Mouse (Mus musculus): ENCODE measurements around the gene Rgsl1. TPM values are rescaled to one million over a fixed set of nuclear protein-coding genes. Genes with fewer than 3 reads are reported as not detected.
"Not testable (repeated sequence)": the region's sequence is repeated elsewhere in the genome, so short reads cannot be mapped to it uniquely, and the experiment has no call there.

The Rgsl1 gene
- polyA plus RNA-seq, 1 experiment from 2014 or later, result not detected

GRCm38 (mm10) chr1:153775174-153775573 is 68.8 kb downstream of the Rgsl1 start:
- DNase-seq, result no peak
- Histone ChIP-seq H3K27ac (no peak overlapping the region), H3K4me3 (replicated peaks) (no peak overlapping the region), H3K4me2 (no peak overlapping the region), H3K4me1 (replicated peaks) (no peaks in the 10 kb centered on the region), H3K9ac (no peak overlapping the region), H3K9me3 (replicated peaks) (no peaks in the 10 kb centered on the region), H3K36me3 (no peaks in the 10 kb centered on the region), H3K27me3 (no peaks in the 10 kb centered on the region)
- WGBS (ENCODE audit: insufficient replicate concordance), result 74% methylated on average over 6 of the region's 6 CpGs
- ATAC-seq (ENCODE audit: low read depth), result no peak

- Histone ChIP-seq H3K4me1 (replicated peaks) (peaks cover 4% of the 10 kb centered on the region; the same call in 1 of the 2 replicates), H3K27me3 (no peaks in the 10 kb centered on the region), H3K9me3 (replicated peaks) (no peaks in the 10 kb centered on the region), H3K4me2 (no peak overlapping the region), H3K4me3 (replicated peaks) (no peak overlapping the region), H3K36me3 (no peaks in the 10 kb centered on the region), H3K27ac (no peak overlapping the region), H3K9ac (no peak overlapping the region)
- DNase-seq, result no peak
- no peak for ATAC-seq (ENCODE audit: low read depth)
- WGBS (ENCODE audit: insufficient replicate concordance), result 75% methylated on average over 1 of the region's 1 CpGs
Observed at GRCm38 (mm10) chr1:153770776-153771167, 73.2 kb downstream of the Rgsl1 start.

GRCm38 (mm10) chr1:153769998-153770775 is 73.8 kb downstream of the Rgsl1 start:
- peak; percentile 55 for ATAC-seq (ENCODE audit: low read depth)

GRCm38 (mm10) chr1:153769571-153769970 is 74.4 kb downstream of the Rgsl1 start:
- not testable (repeated sequence) for DNase-seq; H3K27me3 ChIP-seq; H3K4me2 ChIP-seq; ATAC-seq (ENCODE audit: low read depth); H3K9me3 ChIP-seq (replicated peaks); H3K4me1 ChIP-seq (replicated peaks); H3K9ac ChIP-seq; H3K36me3 ChIP-seq; H3K4me3 ChIP-seq (replicated peaks)
- whole genome bisulfite sequencing (ENCODE audit: insufficient replicate concordance), result 55% methylated on average over 6 of the region's 6 CpGs
- H3K27ac ChIP-seq, result 0 out of 2 replicates have a peak overlapping the region, but pooled peaks have one; percentile 19

More at GRCm38 (mm10) chr1:153769998-153770775, 73.8 kb downstream of the Rgsl1 start:
- no peak for DNase-seq
- H3K27ac ChIP-seq, result peak overlapping the region; percentile 19; the same call in 1 of the 2 replicates
- WGBS (ENCODE audit: insufficient replicate concordance), result 62% methylated on average over 10 of the region's 10 CpGs
- H3K4me1 ChIP-seq (replicated peaks), result peaks cover 4% of the 10 kb centered on the region; the same call in 1 of the 2 replicates
- no peak overlapping the region for H3K9ac ChIP-seq
- no peak overlapping the region for H3K4me2 ChIP-seq
- H3K36me3 ChIP-seq, result no peaks in the 10 kb centered on the region
- no peaks in the 10 kb centered on the region for H3K9me3 ChIP-seq (replicated peaks)
- no peaks in the 10 kb centered on the region for H3K27me3 ChIP-seq
- H3K4me3 ChIP-seq (replicated peaks), result no peak overlapping the region

- Histone ChIP-seq H3K4me3 (replicated peaks) (no peak overlapping the region), H3K27ac (no peak overlapping the region), H3K9me3 (replicated peaks) (no peaks in the 10 kb centered on the region), H3K9ac (no peak overlapping the region), H3K36me3 (no peaks in the 10 kb centered on the region), H3K4me1 (replicated peaks) (peaks cover 4% of the 10 kb centered on the region; the same call in 1 of the 2 replicates), H3K4me2 (no peak overlapping the region), H3K27me3 (no peaks in the 10 kb centered on the region)
- no peak for ATAC-seq (ENCODE audit: low read depth)
- DNase-seq, result no peak
- 30% methylated on average over 5 of the region's 5 CpGs for WGBS (ENCODE audit: insufficient replicate concordance)
Observed at GRCm38 (mm10) chr1:153768465-153768864, 75.5 kb downstream of the Rgsl1 start.

- H3K27me3 ChIP-seq, result no peaks in the 10 kb centered on the region
- no peak overlapping the region for H3K27ac ChIP-seq
- H3K36me3 ChIP-seq, result peaks cover 1% of the 10 kb centered on the region
- DNase-seq, result no peak
- H3K9ac ChIP-seq, result no peak overlapping the region
- peaks cover 4% of the 10 kb centered on the region; the same call in 1 of the 2 replicates for H3K4me1 ChIP-seq (replicated peaks)
- WGBS (ENCODE audit: insufficient replicate concordance), result 68% methylated on average over 1 of the region's 1 CpGs
- H3K4me2 ChIP-seq, result no peak overlapping the region
- H3K9me3 ChIP-seq (replicated peaks), result no peaks in the 10 kb centered on the region
- no peak overlapping the region for H3K4me3 ChIP-seq (replicated peaks)
- ATAC-seq (ENCODE audit: low read depth), result no peak
Observed at GRCm38 (mm10) chr1:153767281-153767680, 76.7 kb downstream of the Rgsl1 start.

GRCm38 (mm10) chr1:153766298-153766697 is 77.6 kb downstream of the Rgsl1 start:
- Histone ChIP-seq H3K4me3 (replicated peaks) (no peak overlapping the region), H3K27ac (no peak overlapping the region), H3K4me2 (no peak overlapping the region), H3K36me3 (peaks cover 9% of the 10 kb centered on the region), H3K9me3 (replicated peaks) (no peaks in the 10 kb centered on the region), H3K9ac (no peak overlapping the region), H3K27me3 (no peaks in the 10 kb centered on the region), H3K4me1 (replicated peaks) (peaks cover 4% of the 10 kb centered on the region; the same call in 1 of the 2 replicates)
- ATAC-seq (ENCODE audit: low read depth), result no peak
- DNase-seq, result no peak
- 50% methylated on average over 8 of the region's 8 CpGs for WGBS (ENCODE audit: insufficient replicate concordance)

- Histone ChIP-seq H3K4me1 (replicated peaks) (peaks cover 3% of the 10 kb centered on the region; the same call in 1 of the 2 replicates), H3K27ac (no peak overlapping the region), H3K27me3 (no peaks in the 10 kb centered on the region), H3K4me3 (replicated peaks) (no peak overlapping the region), H3K9ac (no peak overlapping the region), H3K9me3 (replicated peaks) (no peaks in the 10 kb centered on the region), H3K36me3 (peaks cover 24% of the 10 kb centered on the region), H3K4me2 (no peak overlapping the region)
- ATAC-seq (ENCODE audit: low read depth), result no peak
- WGBS (ENCODE audit: insufficient replicate concordance), result 76% methylated on average over 11 of the region's 11 CpGs
- no peak for DNase-seq
Observed at GRCm38 (mm10) chr1:153764136-153764535, 79.8 kb downstream of the Rgsl1 start.

- Histone ChIP-seq H3K9ac (peak overlapping the region; percentile 13; the same call in 1 of the 2 replicates), H3K27me3 (no peaks in the 10 kb centered on the region), H3K4me2 (peak overlapping the region; percentile 19; the same call in 1 of the 2 replicates), H3K4me3 (replicated peaks) (no peak overlapping the region), H3K27ac (no peak overlapping the region), H3K36me3 (peaks cover 28% of the 10 kb centered on the region), H3K9me3 (replicated peaks) (no peaks in the 10 kb centered on the region), H3K4me1 (replicated peaks) (peaks cover 50% of the 10 kb centered on the region)
- 74% methylated on average over 25 of the region's 25 CpGs for WGBS (ENCODE audit: insufficient replicate concordance)
- DNase-seq (no peak), ATAC-seq (ENCODE audit: low read depth) (no peak)
Observed at GRCm38 (mm10) chr1:153753725-153754464, 90.0 kb downstream of the Rgsl1 start.

- no peak for DNase-seq
- 43% methylated on average over 6 of the region's 6 CpGs for WGBS (ENCODE audit: insufficient replicate concordance)
- no peak for ATAC-seq (ENCODE audit: low read depth)
- Histone ChIP-seq H3K4me1 (replicated peaks) (peaks cover 64% of the 10 kb centered on the region), H3K27me3 (no peaks in the 10 kb centered on the region), H3K27ac (peak overlapping the region; percentile 88), H3K4me2 (peak overlapping the region; percentile 77), H3K4me3 (replicated peaks) (peak overlapping the region; percentile 67), H3K9me3 (replicated peaks) (no peaks in the 10 kb centered on the region), H3K9ac (peak overlapping the region; percentile 75), H3K36me3 (peaks cover 21% of the 10 kb centered on the region)
Observed at GRCm38 (mm10) chr1:153752521-153752920, 91.4 kb downstream of the Rgsl1 start.

- 4% methylated on average over 13 of the region's 13 CpGs for WGBS (ENCODE audit: insufficient replicate concordance)
- Histone ChIP-seq H3K36me3 (peaks cover 21% of the 10 kb centered on the region), H3K4me1 (replicated peaks) (peaks cover 69% of the 10 kb centered on the region)
Observed at GRCm38 (mm10) chr1:153751763-153752301, 92.1 kb downstream of the Rgsl1 start.

More at GRCm38 (mm10) chr1:153751763-153752301, 92.1 kb downstream of the Rgsl1 start:
- Histone ChIP-seq H3K27ac (peak overlapping the region; percentile 88), H3K4me2 (peak overlapping the region; percentile 77), H3K9me3 (replicated peaks) (no peaks in the 10 kb centered on the region), H3K9ac (peak overlapping the region; percentile 75), H3K27me3 (no peaks in the 10 kb centered on the region), H3K4me3 (replicated peaks) (peak overlapping the region; percentile 67)
- DNase-seq (peak; percentile 43), ATAC-seq (ENCODE audit: low read depth) (peak; percentile 63)
